In the genomic region with DNA sequence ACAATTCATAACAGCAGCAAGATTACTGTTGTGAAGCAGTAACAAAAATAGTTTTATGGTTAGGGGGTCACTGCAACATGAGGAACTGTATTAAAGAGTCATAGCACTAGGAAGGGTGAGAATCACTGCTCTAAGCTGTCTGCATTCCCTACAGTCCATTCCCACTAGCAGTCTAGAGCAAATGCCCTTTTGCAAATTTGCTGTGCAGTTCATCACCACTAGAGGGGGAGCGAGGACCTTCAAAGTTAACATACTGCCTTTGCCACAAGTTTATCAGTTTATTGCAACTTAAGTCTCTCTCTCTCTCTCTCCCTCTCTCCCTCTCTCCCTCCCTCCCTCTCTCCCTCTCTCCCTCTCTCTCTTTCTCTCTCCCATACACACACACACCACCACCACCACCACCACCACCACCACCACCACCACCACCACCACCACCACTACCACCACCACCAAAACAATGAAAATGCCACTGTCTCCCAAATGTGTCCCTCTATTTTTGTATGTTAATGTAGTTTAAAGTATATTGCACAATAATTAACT, we compare ENCODE assay signal across 9 mouse cellular contexts.
DNase-seq lines count a peak whose midpoint lies in the region; ATAC-seq and TF ChIP-seq lines count a peak whose summit lies in the region.
"Had no signal": no experiment of that assay in that cellular context is flagged by ENCODE, and none has a peak within 500 bp of the region (broad histone marks: within the 10 kb centered on the region; RNA-seq: fewer than 3 reads in every experiment).

No protein-coding gene starts in this region.

- WGBS in lung, postnatal 0 days = 0% methylated on average over 1 of the region's 1 CpGs

- no peak for DNase-seq in cerebellum, adult 9-11 months
- DNase-seq in T-cell, adult 2 months (ENCODE audit: low spot score) = peak; percentile 20
- DNase-seq in embryo, embryonic 10.5 days (ENCODE audit: low spot score) = peak; percentile 87
- peak; percentile 9 for DNase-seq in gonadal fat pad, adult 2 months (ENCODE audit: low read depth)
- DNase-seq in layer of hippocampus, adult 8-10 months (ENCODE audit: low spot score in 2 of 2) = peak; percentile 34 to 69
- peak; percentile 70 for DNase-seq in lung, postnatal 0 days (ENCODE audit: low spot score)
- DNase-seq in right cerebral cortex, adult 2 months (ENCODE audit: low spot score in 2 of 2) = peak; percentile 80 to 82

- no peaks in the 10 kb centered on the region for H3K36me3 ChIP-seq in lung, postnatal 0 days (ENCODE audit: insufficient read depth, low read length)
- H3K36me3 ChIP-seq: liver, embryonic 15.5 days had no signal

- H3K4me1 ChIP-seq in lung, postnatal 0 days (ENCODE audit: insufficient read depth, low read depth, low read length) = no peaks in the 10 kb centered on the region
- H3K4me1 ChIP-seq: liver, embryonic 15.5 days had no signal

- no peak overlapping the region for H3K9ac ChIP-seq in lung, postnatal 0 days (replicated peaks; ENCODE audit: low read depth)
- H3K9ac ChIP-seq: liver, embryonic 15.5 days had no signal

- no peaks in the 10 kb centered on the region for H3K27me3 ChIP-seq in lung, postnatal 0 days (replicated peaks; ENCODE audit: insufficient read depth, low read length)
- H3K27me3 ChIP-seq: liver, embryonic 15.5 days had no signal

- H3K27ac ChIP-seq in lung, postnatal 0 days (ENCODE audit: low read length) = no peak overlapping the region
- H3K27ac ChIP-seq: liver, embryonic 15.5 days had no signal

- H3K4me2 ChIP-seq in lung, postnatal 0 days (replicated peaks; ENCODE audit: low read depth, low read length) = no peak overlapping the region
- H3K4me2 ChIP-seq: liver, embryonic 15.5 days had no signal

- TF ChIP-seq CTCF in lung, postnatal 0 days (IDR thresholded peaks at IDR 0.05) = peak; percentile 85

- ATAC-seq in cerebellum, adult (ENCODE audit: insufficient number of reproducible peaks, low FRiP score, low TSS enrichment) = peak; percentile 52; the same call in 1 of the 2 replicates
- ATAC-seq in lung, postnatal 0 days = no peak

- H3K4me3 ChIP-seq in lung, postnatal 0 days (ENCODE audit: low read depth, low read length) = no peak overlapping the region
- H3K4me3 ChIP-seq: liver, embryonic 15.5 days had no signal

- H3K9me3 ChIP-seq in lung, postnatal 0 days (ENCODE audit: low read length) = no peaks in the 10 kb centered on the region
- H3K9me3 ChIP-seq: liver, embryonic 15.5 days had no signal

- no peak for TF ChIP-seq EP300 in lung, postnatal 0 days (IDR thresholded peaks at IDR 0.05)
